Mouse (Mus musculus) liver, adult 2 months (tissue): ENCODE measurements around the gene Plcl1. TPM values are rescaled to one million over a fixed set of nuclear protein-coding genes. Genes with fewer than 3 reads are reported as not detected.

Experiments used
- DNase-seq: peaks from one replicate; pipeline ENCODE4 v3.0.0-alpha.2; 2011; ENCODE audit warnings: low read depth, low spot score; ENCODE audit errors: extremely low read depth
- H3K27ac ChIP-seq: fragments of 200-500 bp; replicated peaks from 2 replicates; pipeline ENCODE4 v1.5.1; 2012; ENCODE audit warnings: low read depth, mild to moderate bottlenecking, control low read depth, inconsistent platforms, low read length; ENCODE audit not compliant: insufficient read depth
- H3K27me3 ChIP-seq: fragments of 200-500 bp; 2 replicates; pipeline ENCODE4 v1.6.1; 2012; ENCODE audit warnings: mild to moderate bottlenecking, moderate library complexity, low read length, inconsistent platforms; ENCODE audit not compliant: control insufficient read depth, insufficient read depth
- H3K36me3 ChIP-seq: fragments of 200-500 bp; 2 replicates; pipeline ENCODE4 v1.6.1; 2012; ENCODE audit warnings: low read length, inconsistent platforms; ENCODE audit not compliant: control insufficient read depth, insufficient read depth
- H3K4me1 ChIP-seq: fragments of 200-500 bp; 2 replicates; pipeline ENCODE4 v1.6.1; 2011; ENCODE audit warnings: low read length; ENCODE audit not compliant: control insufficient read depth, insufficient read depth
- H3K4me3 ChIP-seq: fragments of 200-500 bp; 2 replicates; pipeline ENCODE4 v1.5.1; 2011; ENCODE audit warnings: low read depth, mild to moderate bottlenecking, control low read depth, low read length, moderate library complexity; ENCODE audit not compliant: insufficient read depth
- H3K79me2 ChIP-seq: fragments of 200-500 bp; 2 replicates; pipeline ENCODE4 v1.6.1; 2012; ENCODE audit warnings: inconsistent platforms, mild to moderate bottlenecking, low read length, moderate library complexity; ENCODE audit not compliant: control insufficient read depth, insufficient read depth
- H3K9ac ChIP-seq: fragments of 200-500 bp; 2 replicates; pipeline ENCODE4 v1.6.1; 2012; ENCODE audit warnings: low read depth, mild to moderate bottlenecking, control low read depth, inconsistent platforms, low read length
- CTCF ChIP-seq: fragments of 200-500 bp; IDR thresholded peaks from 2 replicates; pipeline ENCODE4 v1.5.1; 2011; ENCODE audit warnings: low read depth, low read length, control low read depth
- POLR2A ChIP-seq: fragments of 200-500 bp; IDR thresholded peaks from 2 replicates; pipeline ENCODE4 v1.6.1; 2011; ENCODE audit warnings: low read length, control low read depth; ENCODE audit not compliant: insufficient read depth; ENCODE audit errors: extremely low read depth
- WGBS: fragments of 180-500 bp; shearing (Covaris S2); methylation state at CpG from one replicate; pipeline ENCODE4 v1.1.7; 2018; 5-methylcytosine and 5-hydroxymethylcytosine counted together
- polyA plus RNA-seq: library from polyadenylated mRNA; depleted of rRNA; stranded (reverse); fragments of >200 nt; gene quantifications from 2 replicates; pipeline ENCODE4 v1.2.3, GENCODE M21; 2012; rRNA removed
- total RNA-seq: library from RNA; depleted of rRNA; stranded (reverse); fragments of >200 nt; gene quantifications from 2 replicates; pipeline ENCODE4 v1.2.3, GENCODE M21; 2014; rRNA removed

Plcl1 gene
- total RNA-seq (0.60 and 0.65 TPM in 2 replicates), polyA plus RNA-seq (0.04 and 0.09 TPM in 2 replicates)

DNA sequence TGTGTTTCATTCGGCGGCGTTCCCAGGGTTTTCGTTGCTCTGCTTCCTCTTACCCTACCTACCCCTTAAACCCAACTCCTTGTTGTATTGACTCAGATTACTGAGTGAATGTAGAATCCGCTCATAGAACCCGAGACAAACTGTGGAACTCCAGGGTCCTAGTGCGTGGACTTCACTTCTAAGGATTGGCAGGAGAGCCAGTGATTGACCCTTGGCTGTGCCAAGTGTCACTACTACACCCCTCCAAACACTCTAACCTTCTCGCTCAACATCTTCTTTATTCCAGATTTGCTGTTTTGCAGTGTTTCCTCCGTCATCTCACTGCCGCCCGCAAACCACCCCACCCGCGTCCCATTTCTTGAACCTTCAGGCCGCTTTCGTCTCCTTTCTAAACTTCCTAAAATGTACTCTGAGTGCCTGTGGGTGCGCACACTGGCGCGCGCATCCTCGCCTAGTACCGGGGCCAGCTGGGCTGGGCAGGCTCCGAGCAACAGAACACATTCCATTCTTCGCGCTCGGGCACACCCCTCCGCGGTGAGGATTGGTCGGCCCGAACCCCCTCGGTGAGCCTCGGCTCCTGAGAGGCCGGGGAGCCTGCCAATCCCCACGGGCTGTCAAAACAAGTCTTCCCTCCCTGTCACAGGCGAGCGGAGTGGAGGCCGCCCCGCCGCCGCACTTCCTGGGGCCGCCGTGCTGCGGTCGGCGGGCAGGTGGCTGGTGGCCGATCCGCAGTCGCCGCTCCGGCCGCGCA lies at the start of gene Plcl1:
TSS of gene Plcl1 (plus strand) at position 650 of the 751 bp plus-strand sequence.
- H3K36me3 ChIP-seq = no peaks in the 10 kb centered on the region
- 5% methylated on average over 50 of the region's 51 CpGs for WGBS
- peak within 1 kb of the TSS; percentile 61 for H3K9ac ChIP-seq
- 0 out of 2 replicates have a peak, but pooled peaks cover 4% of the 10 kb centered on the region for H3K27me3 ChIP-seq
- no peak within 1 kb of the TSS for H3K27ac ChIP-seq
- no peak for TF ChIP-seq CTCF
- TF ChIP-seq POLR2A = no peak
- H3K79me2 ChIP-seq = no peaks in the 10 kb centered on the region
- peak; percentile 71 for DNase-seq
- H3K4me3 ChIP-seq = peak within 1 kb of the TSS; percentile 77
- H3K4me1 ChIP-seq = no peaks in the 10 kb centered on the region

DNA sequence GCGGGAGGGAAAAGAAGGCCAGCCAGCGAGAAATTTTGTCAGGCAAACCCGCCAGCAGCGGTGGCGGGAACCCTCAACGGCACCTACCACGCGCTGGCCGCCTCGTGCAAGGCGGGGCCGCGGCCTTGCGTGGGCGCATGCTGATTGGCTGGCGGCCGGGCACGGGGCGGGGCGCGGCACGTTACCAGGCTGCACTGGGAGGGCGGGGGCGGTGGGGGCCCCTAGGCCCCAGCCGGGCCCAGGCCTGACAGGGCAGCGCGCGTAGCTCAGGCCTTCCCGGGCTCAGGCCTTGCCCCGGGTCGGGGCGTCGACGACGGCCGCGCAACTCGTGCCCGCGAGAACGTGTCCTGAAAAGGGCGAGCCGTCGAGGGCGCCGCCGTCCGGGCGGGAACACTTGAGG lies 43.1 kb upstream of the Plcl1 start:
- TF ChIP-seq POLR2A (no peak), CTCF (no peak)
- no peaks in the 10 kb centered on the region for H3K79me2 ChIP-seq
- no peaks in the 10 kb centered on the region for H3K36me3 ChIP-seq
- 51% methylated on average over 49 of the region's 49 CpGs for WGBS
- H3K9ac ChIP-seq = no peak overlapping the region
- DNase-seq = no peak
- peaks cover 6% of the 10 kb centered on the region; the same call in 1 of the 2 replicates for H3K27me3 ChIP-seq
- H3K4me1 ChIP-seq = no peaks in the 10 kb centered on the region; the same call in 1 of the 2 replicates
- H3K4me3 ChIP-seq = no peak overlapping the region
- H3K27ac ChIP-seq = no peak overlapping the region

DNA sequence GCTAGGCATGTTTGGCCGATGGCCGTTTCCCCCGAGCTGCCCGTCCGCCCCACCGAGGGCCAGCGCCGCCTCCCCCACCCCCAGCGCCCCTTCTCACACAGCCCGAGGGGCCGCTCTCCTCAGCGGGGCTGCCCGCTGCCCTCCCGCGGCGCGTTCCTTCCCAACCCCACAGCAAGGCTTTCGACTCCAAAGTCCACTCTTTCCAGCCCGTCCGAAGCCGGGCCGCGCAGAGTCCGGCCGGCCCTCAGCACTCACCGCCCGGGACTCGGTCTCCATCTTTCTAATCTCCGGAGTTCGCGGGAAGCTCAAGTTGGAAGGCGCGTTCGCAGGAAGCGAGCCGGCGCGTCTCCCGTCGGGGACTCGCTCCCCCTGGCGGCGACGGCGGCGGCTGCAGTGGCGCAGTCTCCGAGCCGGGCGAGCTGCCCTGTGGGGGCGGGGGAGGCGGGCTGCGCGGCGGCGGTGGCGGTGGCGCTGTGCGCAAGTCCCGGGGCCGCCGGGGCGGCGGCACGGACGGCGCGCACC lies 42.6 kb upstream of the Plcl1 start, which contains the start of gene Boll:
TSS of gene Boll (minus strand) at position 426 of the 522 bp plus-strand sequence.
- Histone ChIP-seq H3K27me3 (peaks cover 6% of the 10 kb centered on the region; the same call in 1 of the 2 replicates), H3K36me3 (no peaks in the 10 kb centered on the region), H3K79me2 (no peaks in the 10 kb centered on the region), H3K4me3 (peak within 1 kb of the TSS; percentile 68), H3K4me1 (no peaks in the 10 kb centered on the region; the same call in 1 of the 2 replicates), H3K9ac (peak within 1 kb of the TSS; percentile 71), H3K27ac (no peak within 1 kb of the TSS)
- DNase-seq = no peak
- TF ChIP-seq CTCF (peak; percentile 70), POLR2A (no peak)
- 15% methylated on average over 67 of the region's 68 CpGs for WGBS

DNA sequence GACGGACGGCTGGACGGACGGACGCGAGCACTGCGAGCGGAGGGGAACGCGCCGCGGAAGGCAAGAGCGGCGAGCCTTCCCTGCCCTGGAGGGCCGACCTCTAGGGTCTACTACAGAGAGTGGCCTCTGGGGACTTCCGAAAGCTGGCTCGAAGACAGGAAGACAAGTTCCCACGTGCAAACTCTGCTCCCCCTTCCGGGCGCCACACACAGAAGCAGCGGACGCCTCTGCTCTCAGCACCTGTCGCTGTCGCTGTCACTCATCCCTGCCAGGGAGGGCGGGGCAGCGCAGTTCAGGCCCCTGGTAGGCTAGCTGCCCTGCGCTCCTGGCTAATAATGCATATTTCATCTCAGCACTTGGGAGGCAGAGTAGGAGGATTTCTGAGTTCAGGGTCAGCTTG lies 42.1 kb upstream of the Plcl1 start:
- Histone ChIP-seq H3K4me1 (no peaks in the 10 kb centered on the region; the same call in 1 of the 2 replicates), H3K4me3 (peak overlapping the region; percentile 68), H3K27me3 (peaks cover 6% of the 10 kb centered on the region; the same call in 1 of the 2 replicates), H3K9ac (peak overlapping the region; percentile 71), H3K79me2 (no peaks in the 10 kb centered on the region), H3K27ac (no peak overlapping the region), H3K36me3 (no peaks in the 10 kb centered on the region)
- TF ChIP-seq POLR2A = no peak
- 0 out of 2 replicates have a peak, but pooled peaks have one; percentile 20 for TF ChIP-seq CTCF
- 2% methylated on average over 27 of the region's 27 CpGs for WGBS
- peak; percentile 47 for DNase-seq

DNA sequence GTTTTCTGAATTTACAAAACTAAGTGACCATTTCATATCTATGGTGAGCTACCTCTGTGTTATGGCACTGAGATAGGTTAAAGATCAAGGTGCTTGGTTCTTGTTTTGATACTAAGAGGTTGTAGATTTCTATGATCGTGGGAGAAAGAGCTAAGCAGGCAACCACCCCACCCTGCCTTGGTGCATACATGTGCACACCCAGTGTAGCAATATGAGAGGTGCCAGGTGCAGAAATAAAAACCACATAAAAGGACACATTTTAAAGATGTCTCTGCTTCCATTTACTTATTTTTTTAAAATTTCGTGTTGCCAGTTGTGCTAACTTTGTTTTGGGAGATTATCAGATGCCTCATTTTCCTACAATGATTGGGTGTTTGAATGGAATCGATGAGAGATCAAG lies 33.1 kb upstream of the Plcl1 start:
- TF ChIP-seq CTCF (no peak), POLR2A (no peak)
- no peaks in the 10 kb centered on the region for H3K4me1 ChIP-seq
- no peaks in the 10 kb centered on the region for H3K27me3 ChIP-seq
- H3K36me3 ChIP-seq = no peaks in the 10 kb centered on the region
- H3K4me3 ChIP-seq = no peak overlapping the region
- no peak for DNase-seq
- H3K27ac ChIP-seq = no peak overlapping the region
- no peaks in the 10 kb centered on the region for H3K79me2 ChIP-seq
- no peak overlapping the region for H3K9ac ChIP-seq
- WGBS = 80% methylated on average over 3 of the region's 3 CpGs
